Mouse (Mus musculus) cerebral cortex, adult 2 months (tissue): ENCODE results near the gene Smg6.

Experiments used
- WGBS: fragments of 180-500 bp; shearing (Covaris S2); methylation state at CpG from one replicate; pipeline ENCODE4 v1.1.7; 2018; 5-methylcytosine and 5-hydroxymethylcytosine counted together

Smg6 gene

DNA sequence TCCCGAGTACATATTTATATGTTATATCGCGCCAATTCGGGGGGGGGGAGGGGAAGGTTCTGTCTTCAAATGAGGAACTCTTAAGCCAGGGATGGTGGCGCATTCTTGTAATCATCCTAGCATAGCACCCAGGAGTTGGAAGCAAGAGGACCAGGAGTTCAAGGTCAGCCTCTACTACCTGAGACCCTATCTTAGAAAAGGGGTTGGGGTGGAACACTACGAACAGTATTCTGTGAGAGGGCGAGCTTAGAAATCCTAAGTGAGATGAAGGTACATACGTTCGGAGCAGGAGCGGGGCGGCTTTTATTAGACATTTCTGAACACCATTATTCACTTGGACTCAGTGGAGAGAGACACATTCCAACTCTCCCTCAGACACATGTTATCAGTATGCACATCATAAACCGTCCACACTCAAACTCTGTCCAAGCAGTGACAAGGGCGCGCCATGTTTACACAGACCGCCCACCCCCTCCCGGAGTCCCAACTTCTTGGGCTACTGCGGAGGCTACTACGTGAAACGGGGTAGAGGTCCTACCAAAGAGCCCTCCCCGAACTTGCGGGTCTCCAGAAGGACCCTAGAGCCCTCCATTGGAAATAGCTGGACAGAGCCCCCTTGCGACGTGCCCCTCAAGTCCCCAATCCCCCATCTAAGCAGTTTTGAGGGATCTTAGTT lies 243.9 kb downstream of the Smg6 start, which contains the start of gene Hic1:
Gene Hic1 (minus strand): TSS at position 115 of the 676 bp plus-strand sequence.
- 3% methylated on average over 23 of the region's 23 CpGs for WGBS

GRCm38 (mm10) chr11:75170136-75170751 lies 244.6 kb downstream of the Smg6 start:
- under 1% methylated on average over 38 of the region's 38 CpGs for WGBS

GRCm38 (mm10) chr11:75171186-75171865 lies 245.7 kb downstream of the Smg6 start:
- WGBS: 13% methylated on average over 17 of the region's 17 CpGs

DNA sequence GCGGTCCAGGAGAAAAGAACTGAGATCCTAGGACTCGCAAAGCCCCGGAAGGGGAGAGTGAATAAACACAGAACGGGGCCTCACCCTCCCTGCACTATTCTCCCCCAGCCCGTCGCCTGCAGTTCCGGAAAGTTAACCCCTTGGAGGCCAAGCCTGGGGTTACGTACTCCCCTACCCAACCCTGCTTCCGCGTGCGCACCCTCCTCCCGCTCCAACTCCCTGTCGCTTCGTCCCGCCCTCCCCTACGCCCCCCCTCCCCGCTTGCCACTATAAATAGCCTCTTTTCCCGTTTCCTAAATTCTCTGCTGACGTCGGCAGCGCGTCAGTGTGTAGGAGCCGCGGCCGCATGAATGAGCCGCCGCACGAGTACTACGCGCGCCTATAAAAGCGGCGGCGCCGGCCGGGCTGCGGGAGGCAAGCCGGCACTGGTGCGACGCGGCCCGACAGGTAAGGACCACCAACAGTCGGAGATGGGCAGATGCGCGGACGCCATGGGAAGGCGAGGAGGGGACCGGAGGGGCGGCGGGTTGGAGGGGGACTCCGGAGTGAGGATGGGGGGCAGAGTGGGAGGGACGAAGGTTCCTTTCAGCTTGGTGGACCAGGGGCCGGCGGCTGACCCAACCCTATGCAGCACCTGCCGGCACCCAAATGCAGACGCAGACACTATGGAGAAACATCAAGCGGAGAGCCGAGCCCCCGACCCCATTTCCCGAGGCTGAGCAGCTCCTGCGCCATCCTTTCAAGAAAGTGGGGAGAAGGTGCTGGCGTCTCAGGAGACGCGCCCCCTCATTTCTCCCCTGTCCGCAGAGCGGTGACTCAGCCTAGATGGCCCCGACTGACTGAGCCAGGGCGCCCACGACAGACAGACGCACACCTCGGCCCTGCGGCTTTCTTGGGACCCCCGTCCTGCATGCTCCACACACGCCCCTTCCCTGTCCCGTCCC lies 246.8 kb downstream of the Smg6 start:
- WGBS: under 1% methylated on average over 75 of the region's 75 CpGs

GRCm38 (mm10) chr11:75173095-75173798 lies 247.6 kb downstream of the Smg6 start:
- WGBS: under 1% methylated on average over 71 of the region's 71 CpGs

DNA sequence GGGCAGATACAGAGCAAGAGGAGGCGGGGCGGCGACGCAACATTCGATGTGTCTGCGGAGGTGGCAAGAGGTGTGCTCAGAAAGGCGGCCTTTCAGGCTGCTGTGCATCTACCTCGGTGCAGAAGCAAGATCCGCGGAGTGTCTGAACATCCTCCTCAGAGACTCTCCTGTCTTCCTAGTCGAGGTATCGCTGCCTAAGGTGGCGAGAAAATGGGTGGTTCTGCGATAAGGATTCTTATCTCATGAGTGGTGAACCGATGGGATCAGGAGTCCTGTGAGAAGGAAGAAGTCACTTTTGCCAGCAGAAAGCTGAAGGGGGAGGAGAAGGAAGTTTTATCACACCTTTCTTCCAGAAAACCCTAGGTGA lies 248.2 kb downstream of the Smg6 start:
- WGBS: under 1% methylated on average over 15 of the region's 15 CpGs

GRCm38 (mm10) chr11:75174574-75174973 lies 249.0 kb downstream of the Smg6 start:
- WGBS: 39% methylated on average over 6 of the region's 6 CpGs

DNA sequence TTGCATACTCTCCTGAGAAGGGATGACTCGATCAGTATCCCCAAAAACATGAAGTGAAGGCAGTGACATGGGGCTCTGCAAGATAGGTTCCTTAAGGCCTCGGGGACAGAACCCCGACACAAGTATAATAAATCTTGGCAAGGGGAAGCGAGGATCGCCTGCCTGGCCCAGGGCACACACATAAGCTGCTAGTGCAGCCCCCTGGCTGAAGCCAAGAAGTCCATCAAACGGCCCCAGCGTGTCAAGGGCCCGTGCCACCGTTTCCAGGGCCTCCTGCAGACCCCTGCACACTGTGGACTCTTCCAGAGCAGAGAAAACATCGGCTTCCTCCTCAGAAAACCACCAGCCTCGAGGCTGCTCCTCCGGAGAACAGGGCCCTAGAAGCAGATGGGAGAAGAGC lies 252.4 kb downstream of the Smg6 start:
- 40% methylated on average over 12 of the region's 12 CpGs for WGBS

- under 1% methylated on average over 33 of the region's 33 CpGs for WGBS
These were observed 253.1 kb downstream of the Smg6 start, which contains the start of gene Ovca2 for GRCm38 (mm10) chr11:75178672-75179208. TSS of gene Ovca2 (minus strand) at chr11:75178835.

GRCm38 (mm10) chr11:75183917-75184570 lies 258.4 kb downstream of the Smg6 start:
- 41% methylated on average over 2 of the region's 2 CpGs for WGBS

DNA sequence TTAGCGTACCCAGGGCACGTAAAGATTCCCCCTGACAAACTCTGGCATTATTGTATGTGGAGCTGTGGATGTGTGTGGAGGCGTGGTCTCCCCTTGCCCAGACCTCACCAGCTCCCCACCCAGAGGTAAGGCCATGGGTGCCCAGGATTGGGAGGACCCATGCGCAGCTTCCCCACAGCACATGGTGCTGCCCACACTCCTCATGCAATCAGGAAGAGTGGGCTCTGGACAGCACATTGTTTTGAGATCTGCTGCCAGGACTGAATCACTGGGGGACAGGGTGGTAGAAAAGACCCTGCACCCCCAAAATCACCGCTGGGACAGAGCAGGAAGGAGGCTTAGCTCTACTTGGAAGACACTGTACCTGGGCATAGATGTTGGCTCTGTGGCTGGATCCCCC lies 258.9 kb downstream of the Smg6 start:
- WGBS: 54% methylated on average over 5 of the region's 5 CpGs

GRCm38 (mm10) chr11:75184986-75185385 lies 259.4 kb downstream of the Smg6 start:
- 49% methylated on average over 2 of the region's 2 CpGs for WGBS

GRCm38 (mm10) chr11:75189713-75190370 lies 264.2 kb downstream of the Smg6 start:
- WGBS: under 1% methylated on average over 22 of the region's 22 CpGs

- 1% methylated on average over 24 of the region's 24 CpGs for WGBS
These were observed 264.7 kb downstream of the Smg6 start for GRCm38 (mm10) chr11:75190371-75190724.

DNA sequence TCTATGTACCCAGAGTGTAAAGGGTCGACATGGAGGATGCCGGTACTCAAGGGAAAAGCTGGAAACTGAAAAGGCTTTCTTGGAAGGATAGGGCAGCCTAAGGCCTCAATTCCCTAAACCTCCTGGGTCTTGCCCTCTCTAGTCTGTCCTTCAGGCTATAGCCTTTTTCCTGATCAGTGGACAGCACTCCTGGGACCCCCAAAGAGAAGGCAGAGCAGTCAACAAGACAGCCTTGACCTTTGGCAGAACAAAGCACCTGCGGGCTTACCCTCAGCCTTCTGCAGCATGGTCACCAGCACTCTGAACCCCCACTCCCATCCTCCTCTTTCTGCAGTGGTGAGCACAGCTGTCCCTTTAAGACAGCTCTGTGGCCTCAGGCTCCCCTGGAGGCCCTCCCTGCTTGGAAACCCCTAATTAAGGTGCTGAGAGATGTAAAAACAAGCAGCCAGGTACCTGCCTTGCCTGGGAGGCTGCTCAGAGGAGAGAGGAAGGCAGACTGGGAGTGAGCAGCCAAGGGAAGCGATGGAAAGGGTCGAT lies 265.4 kb downstream of the Smg6 start, which contains the start of gene Dph1:
Gene Dph1 (minus strand): TSS at position 337 of the 537 bp plus-strand sequence.
- WGBS: 63% methylated on average over 5 of the region's 5 CpGs

DNA sequence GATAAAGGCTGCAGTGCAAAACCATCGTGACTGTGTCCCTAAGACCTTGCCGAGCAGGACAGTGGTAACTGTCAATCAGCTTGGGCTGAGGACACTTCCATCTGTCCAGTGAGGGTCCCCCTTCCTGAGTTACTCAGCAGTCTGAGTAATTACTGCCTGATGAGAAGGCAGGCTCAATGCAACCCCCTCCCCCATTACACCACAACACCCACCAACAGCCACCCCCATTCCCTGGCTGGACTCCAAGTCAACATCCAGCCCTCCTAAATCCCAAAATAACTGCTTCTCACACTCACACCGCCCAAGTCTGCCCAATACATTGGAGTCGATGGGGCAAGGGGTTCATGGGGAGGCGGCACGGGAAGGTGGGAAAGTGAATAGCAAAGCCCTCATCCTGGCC lies 266.2 kb downstream of the Smg6 start:
- WGBS: 46% methylated on average over 6 of the region's 6 CpGs

DNA sequence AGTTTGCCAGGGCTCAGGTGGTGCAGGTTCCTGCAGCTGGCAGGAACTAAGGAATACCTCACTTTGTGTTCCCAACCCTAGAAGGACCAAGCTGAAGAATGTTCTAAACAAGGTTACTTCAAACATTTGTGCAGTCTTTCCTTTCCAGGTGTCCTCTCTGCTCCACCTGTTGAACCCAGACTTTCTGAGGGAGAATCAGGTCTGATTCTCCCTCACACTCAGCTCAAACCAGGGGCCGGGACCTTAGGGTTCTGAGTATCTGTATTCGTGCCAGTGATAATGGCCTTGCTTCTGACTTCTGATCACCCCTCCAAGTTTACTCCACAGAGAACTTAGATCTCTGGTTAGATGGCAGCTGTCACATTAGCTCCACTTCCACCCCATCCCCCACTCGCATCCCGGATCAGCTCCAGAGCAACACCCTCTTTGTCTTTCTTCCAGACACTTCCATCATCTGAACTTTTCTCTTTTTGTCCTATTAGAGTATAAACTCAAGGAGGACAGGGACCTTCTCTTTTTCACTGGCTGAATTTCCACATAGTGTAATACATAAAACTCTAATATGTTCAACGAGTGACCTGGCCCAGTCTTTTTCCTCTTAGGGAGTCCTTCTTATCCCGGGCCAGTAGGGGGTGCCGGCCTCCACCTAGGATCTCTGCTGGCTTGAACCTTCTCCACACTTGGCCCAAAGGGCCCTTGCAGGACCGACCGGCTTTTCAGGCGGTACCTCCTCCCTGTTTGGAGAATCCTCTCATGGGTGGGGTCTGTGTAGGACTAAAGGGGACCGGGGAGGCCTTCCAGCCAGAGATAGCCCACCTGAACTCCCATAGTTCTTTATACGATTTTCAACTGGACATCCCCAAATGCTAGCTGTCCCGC lies 267.0 kb downstream of the Smg6 start:
- WGBS: 22% methylated on average over 13 of the region's 13 CpGs
